Mouse (Mus musculus): ENCODE data around the gene Cited2.

- no peak for TF ChIP-seq POLR2A (IDR thresholded peaks at IDR 0.05; ENCODE audit: insufficient read depth, low read depth, low read length)
- TF ChIP-seq CTCF (IDR thresholded peaks at IDR 0.05; ENCODE audit: insufficient read depth, low read depth, low read length) = no peak
Observed at GRCm38 (mm10) chr10:17727926-17728279, 4.9 kb downstream of the Cited2 start.
